Mouse (Mus musculus): Measurements from ENCODE around the gene Pomgnt1. TPM values are rescaled to one million over a fixed set of nuclear protein-coding genes. Genes with fewer than 3 reads are reported as not detected.

The Pomgnt1 gene
- polyA plus RNA-seq, 1 experiment from 2014 or later = 26.6 TPM

- no peaks in the 10 kb centered on the region for H3K9me3 ChIP-seq (ENCODE audit: control insufficient read depth, low read length)
- H3K4me1 ChIP-seq (replicated peaks; ENCODE audit: control insufficient read depth, insufficient read depth) = no peaks in the 10 kb centered on the region
- H3K27me3 ChIP-seq (ENCODE audit: control insufficient read depth, insufficient read depth, low read length) = no peaks in the 10 kb centered on the region
- TF ChIP-seq CTCF (IDR thresholded peaks at IDR 0.05; ENCODE audit: low read depth) (no peak), EP300 (optimal IDR thresholded peaks at IDR 0.05) (no peak)
- ATAC-seq (ENCODE audit: low FRiP score, low TSS enrichment) = peak; percentile 64; the same call in 1 of the 2 replicates
- 51% methylated on average over 9 of the region's 9 CpGs for WGBS
- no peak overlapping the region for H3K27ac ChIP-seq (replicated peaks)
- no peak overlapping the region for H3K9ac ChIP-seq (ENCODE audit: low read length)
- H3K36me3 ChIP-seq (ENCODE audit: control insufficient read depth, insufficient read depth, low read length) = no peaks in the 10 kb centered on the region
- no peak overlapping the region for H3K4me2 ChIP-seq (replicated peaks; ENCODE audit: low read depth)
- no peak for DNase-seq (ENCODE audit: low spot score)
- H3K4me3 ChIP-seq (ENCODE audit: low read depth, low read length) = no peak overlapping the region
Observed at GRCm38 (mm10) chr4:116193583-116194383, 70.1 kb downstream of the Pomgnt1 start.

DNA sequence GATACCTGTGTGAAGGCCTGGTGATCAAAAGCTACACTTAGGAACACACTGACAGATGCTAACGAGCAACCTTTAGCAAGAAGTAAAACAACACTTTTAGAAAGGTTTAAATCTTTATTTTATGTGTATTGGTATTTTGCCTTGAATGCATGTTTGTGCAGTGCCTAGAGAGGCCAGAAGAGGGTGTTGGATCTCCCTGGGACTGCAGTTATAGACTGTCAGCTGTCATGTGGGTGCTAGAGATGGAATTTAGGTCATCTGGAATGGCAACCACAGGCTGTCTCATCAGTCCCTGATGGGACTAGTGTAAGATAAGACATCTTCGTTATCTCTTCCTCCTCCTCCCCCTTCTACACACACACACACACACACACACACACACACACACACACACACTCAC is 74.8 kb downstream of the Pomgnt1 start:
- no peaks in the 10 kb centered on the region for H3K36me3 ChIP-seq (ENCODE audit: control insufficient read depth, insufficient read depth, low read length)
- H3K27ac ChIP-seq (replicated peaks) = no peak overlapping the region
- no peaks in the 10 kb centered on the region for H3K9me3 ChIP-seq (ENCODE audit: control insufficient read depth, low read length)
- no peaks in the 10 kb centered on the region for H3K4me1 ChIP-seq (replicated peaks; ENCODE audit: control insufficient read depth, insufficient read depth)
- ATAC-seq (ENCODE audit: low FRiP score, low TSS enrichment) (no peak), DNase-seq (ENCODE audit: low spot score) (no peak)
- no peak overlapping the region for H3K4me2 ChIP-seq (replicated peaks; ENCODE audit: low read depth)
- H3K9ac ChIP-seq (ENCODE audit: low read length) = no peak overlapping the region
- no peak overlapping the region for H3K4me3 ChIP-seq (ENCODE audit: low read depth, low read length)
- H3K27me3 ChIP-seq (ENCODE audit: control insufficient read depth, insufficient read depth, low read length) = no peaks in the 10 kb centered on the region
- WGBS = 86% methylated on average over 2 of the region's 2 CpGs
- TF ChIP-seq EP300 (optimal IDR thresholded peaks at IDR 0.05) (no peak), CTCF (IDR thresholded peaks at IDR 0.05; ENCODE audit: low read depth) (peak; percentile 55)

DNA sequence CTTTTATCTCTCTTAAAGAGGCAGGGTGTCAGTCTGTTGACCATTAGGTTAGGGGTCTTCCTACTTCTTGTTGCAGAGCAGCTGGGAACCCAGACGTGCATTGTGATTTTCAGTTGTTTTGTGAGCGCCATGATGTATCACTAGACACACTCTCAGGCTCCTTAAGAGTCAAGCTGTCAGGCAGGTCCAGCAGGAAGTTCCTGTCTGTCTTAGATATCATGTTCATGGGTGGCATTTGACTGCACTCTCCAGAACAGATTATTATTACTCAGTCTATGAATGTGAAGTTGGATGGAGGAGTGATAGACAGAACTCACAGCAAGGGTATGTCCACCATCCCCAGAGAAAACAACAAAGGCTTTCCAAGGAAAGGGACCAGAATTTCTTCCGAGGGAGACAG is 80.8 kb downstream of the Pomgnt1 start:
- DNase-seq (ENCODE audit: low spot score) = no peak
- Histone ChIP-seq H3K4me2 (replicated peaks; ENCODE audit: low read depth) (no peak overlapping the region), H3K27ac (replicated peaks) (no peak overlapping the region), H3K9ac (ENCODE audit: low read length) (no peak overlapping the region), H3K9me3 (ENCODE audit: control insufficient read depth, low read length) (no peaks in the 10 kb centered on the region), H3K4me1 (replicated peaks; ENCODE audit: control insufficient read depth, insufficient read depth) (no peaks in the 10 kb centered on the region), H3K4me3 (ENCODE audit: low read depth, low read length) (no peak overlapping the region), H3K27me3 (ENCODE audit: control insufficient read depth, insufficient read depth, low read length) (no peaks in the 10 kb centered on the region), H3K36me3 (ENCODE audit: control insufficient read depth, insufficient read depth, low read length) (no peaks in the 10 kb centered on the region)
- TF ChIP-seq EP300 (optimal IDR thresholded peaks at IDR 0.05) = peak; percentile 57
- TF ChIP-seq CTCF (IDR thresholded peaks at IDR 0.05; ENCODE audit: low read depth) = no peak
- WGBS = 49% methylated on average over 3 of the region's 3 CpGs
- ATAC-seq (ENCODE audit: low FRiP score, low TSS enrichment) = no peak

GRCm38 (mm10) chr4:116206531-116206930 is 82.9 kb downstream of the Pomgnt1 start:
- H3K9me3 ChIP-seq (ENCODE audit: control insufficient read depth, low read length) = no peaks in the 10 kb centered on the region
- no peaks in the 10 kb centered on the region for H3K27me3 ChIP-seq (ENCODE audit: control insufficient read depth, insufficient read depth, low read length)
- H3K36me3 ChIP-seq (ENCODE audit: control insufficient read depth, insufficient read depth, low read length) = no peaks in the 10 kb centered on the region
- no peaks in the 10 kb centered on the region for H3K4me1 ChIP-seq (replicated peaks; ENCODE audit: control insufficient read depth, insufficient read depth)
- TF ChIP-seq EP300 (optimal IDR thresholded peaks at IDR 0.05) (no peak), CTCF (IDR thresholded peaks at IDR 0.05; ENCODE audit: low read depth) (no peak)
- H3K4me3 ChIP-seq (ENCODE audit: low read depth, low read length) = no peak overlapping the region
- peak; percentile 61; the same call in 1 of the 2 replicates for ATAC-seq (ENCODE audit: low FRiP score, low TSS enrichment)
- DNase-seq (ENCODE audit: low spot score) = no peak
- H3K27ac ChIP-seq (replicated peaks) = no peak overlapping the region
- H3K9ac ChIP-seq (ENCODE audit: low read length) = no peak overlapping the region
- no peak overlapping the region for H3K4me2 ChIP-seq (replicated peaks; ENCODE audit: low read depth)
- 48% methylated on average over 4 of the region's 4 CpGs for WGBS

DNA sequence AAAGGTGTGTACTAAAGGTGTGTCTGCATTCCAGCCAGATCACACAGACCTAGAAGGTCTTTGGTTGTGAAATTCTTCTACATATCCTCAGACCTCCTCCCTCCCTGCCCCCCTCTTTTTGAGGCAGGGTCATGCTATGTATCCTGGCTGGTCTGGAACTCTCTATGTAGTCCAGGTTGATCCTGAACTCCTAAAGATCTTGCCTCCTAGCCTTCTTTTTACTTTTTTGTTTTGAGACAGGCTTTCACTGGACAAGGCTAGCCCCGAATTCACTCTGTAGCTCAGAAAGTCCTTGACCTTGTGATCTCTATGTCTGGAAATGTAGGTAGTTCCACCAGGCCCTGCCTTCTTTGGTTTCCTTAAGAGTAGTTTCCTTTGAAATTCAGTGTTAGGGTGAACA is 85.3 kb downstream of the Pomgnt1 start:
- H3K9me3 ChIP-seq (ENCODE audit: control insufficient read depth, low read length) = no peaks in the 10 kb centered on the region
- ATAC-seq (ENCODE audit: low FRiP score, low TSS enrichment) = no peak
- H3K4me3 ChIP-seq (ENCODE audit: low read depth, low read length) = no peak overlapping the region
- no peak overlapping the region for H3K9ac ChIP-seq (ENCODE audit: low read length)
- H3K4me1 ChIP-seq (replicated peaks; ENCODE audit: control insufficient read depth, insufficient read depth) = no peaks in the 10 kb centered on the region
- no peaks in the 10 kb centered on the region for H3K27me3 ChIP-seq (ENCODE audit: control insufficient read depth, insufficient read depth, low read length)
- no peak overlapping the region for H3K27ac ChIP-seq (replicated peaks)
- WGBS = 86% methylated on average over 1 of the region's 1 CpGs
- TF ChIP-seq CTCF (IDR thresholded peaks at IDR 0.05; ENCODE audit: low read depth) (no peak), EP300 (optimal IDR thresholded peaks at IDR 0.05) (no peak)
- no peak overlapping the region for H3K4me2 ChIP-seq (replicated peaks; ENCODE audit: low read depth)
- H3K36me3 ChIP-seq (ENCODE audit: control insufficient read depth, insufficient read depth, low read length) = no peaks in the 10 kb centered on the region
- DNase-seq (ENCODE audit: low spot score) = no peak

Other genes starting within 250 kb of the Pomgnt1 start
- gene Kncn, start 239.4 kb upstream of the Pomgnt1 start, polyA plus RNA-seq (2015; fragmentation: Nextera tagmentation; extraction: Ambion mirVana) = not detected in 2 replicates
- gene 6430628N08Rik, start 233.2 kb upstream of the Pomgnt1 start, polyA plus RNA-seq (2015; fragmentation: Nextera tagmentation; extraction: Ambion mirVana) = not detected in 2 replicates
- gene Dmbx1, start 183.9 kb upstream of the Pomgnt1 start, polyA plus RNA-seq (2015; fragmentation: Nextera tagmentation; extraction: Ambion mirVana) = 0.02 TPM in 1 of 2 replicates, not detected in the other
- 7.7 and 8.3 TPM in 2 replicates for gene Faah, start 105.9 kb upstream of the Pomgnt1 start, polyA plus RNA-seq (2015; fragmentation: Nextera tagmentation; extraction: Ambion mirVana)
- 11.4 and 11.9 TPM in 2 replicates for gene Nsun4, start 70.0 kb upstream of the Pomgnt1 start, polyA plus RNA-seq (2015; fragmentation: Nextera tagmentation; extraction: Ambion mirVana)
- gene Uqcrh, start 48.8 kb upstream of the Pomgnt1 start, polyA plus RNA-seq (2015; fragmentation: Nextera tagmentation; extraction: Ambion mirVana) = 571 and 591 TPM in 2 replicates
- gene Lrrc41, start 48.6 kb upstream of the Pomgnt1 start, polyA plus RNA-seq (2015; fragmentation: Nextera tagmentation; extraction: Ambion mirVana) = 37.4 and 41.1 TPM in 2 replicates
- 5.1 and 5.3 TPM in 2 replicates for gene Rad54l, start 150 bp upstream of the Pomgnt1 start, polyA plus RNA-seq (2015; fragmentation: Nextera tagmentation; extraction: Ambion mirVana)
- gene Lurap1, start 27.5 kb downstream of the Pomgnt1 start, polyA plus RNA-seq (2015; fragmentation: Nextera tagmentation; extraction: Ambion mirVana) = 1.2 and 1.6 TPM in 2 replicates
- gene Tspan1, start 43.8 kb downstream of the Pomgnt1 start, polyA plus RNA-seq (2015; fragmentation: Nextera tagmentation; extraction: Ambion mirVana) = 319 and 330 TPM in 2 replicates
- not detected in 2 replicates for gene 1700042G07Rik, start 49.5 kb downstream of the Pomgnt1 start, polyA plus RNA-seq (2015; fragmentation: Nextera tagmentation; extraction: Ambion mirVana)
- not detected in 2 replicates for gene Gm49337, start 49.5 kb downstream of the Pomgnt1 start, polyA plus RNA-seq (2015; fragmentation: Nextera tagmentation; extraction: Ambion mirVana)
- 6.4 and 6.8 TPM in 2 replicates for gene Pik3r3, start 97.8 kb downstream of the Pomgnt1 start, polyA plus RNA-seq (2015; fragmentation: Nextera tagmentation; extraction: Ambion mirVana)